Mouse (Mus musculus) heart, embryonic 13.5 days (tissue): ENCODE measurements around the gene Aldh18a1. TPM values are rescaled to one million over a fixed set of nuclear protein-coding genes. Genes with fewer than 3 reads are reported as not detected.
"Not testable (repeated sequence)": the region's sequence is repeated elsewhere in the genome, so short reads cannot be mapped to it uniquely, and the experiment has no call there.

ENCODE experiments used
- ATAC-seq: fragments of 200-750 bp; cut with Nextera tagmentation; 2 replicates; pipeline ENCODE4 v1.8.0; 2017; ENCODE audit warnings: moderate TSS enrichment; ENCODE audit not compliant: insufficient number of reproducible peaks, low FRiP score, low TSS enrichment; ENCODE audit errors: extremely low read depth
- H3K27ac ChIP-seq: fragments of 300-500 bp; sonication (generic); replicated peaks from 2 replicates; pipeline ENCODE4 v1.5.1; 2015; ENCODE audit warnings: moderate library complexity, mild to moderate bottlenecking, inconsistent platforms
- H3K27me3 ChIP-seq: fragments of 300-500 bp; sonication (generic); replicated peaks from 2 replicates; pipeline ENCODE4 v1.6.1; 2015; ENCODE audit warnings: mild to moderate bottlenecking, inconsistent platforms
- H3K36me3 ChIP-seq: fragments of 300-500 bp; sonication (generic); 2 replicates; pipeline ENCODE4 v1.6.1; 2015; ENCODE audit warnings: mild to moderate bottlenecking, inconsistent platforms
- H3K4me1 ChIP-seq: fragments of 300-500 bp; sonication (generic); 2 replicates; pipeline ENCODE4 v1.6.1; 2015; ENCODE audit warnings: inconsistent platforms
- H3K4me2 ChIP-seq: fragments of 300-500 bp; sonication (generic); 2 replicates; pipeline ENCODE4 v1.6.1; 2015; ENCODE audit warnings: inconsistent platforms, mild to moderate bottlenecking, moderate library complexity
- H3K4me3 ChIP-seq: fragments of 300-500 bp; sonication (generic); 2 replicates; pipeline ENCODE4 v1.5.1; 2015; ENCODE audit warnings: moderate library complexity, mild to moderate bottlenecking, inconsistent platforms
- H3K9ac ChIP-seq: fragments of 300-500 bp; sonication (generic); 2 replicates; pipeline ENCODE4 v1.6.1; 2015; ENCODE audit warnings: inconsistent platforms, mild to moderate bottlenecking, moderate library complexity
- H3K9me3 ChIP-seq: fragments of 300-500 bp; sonication (generic); 2 replicates; pipeline ENCODE4 v1.6.1; 2016; ENCODE audit warnings: inconsistent platforms
- WGBS: fragments of 180-500 bp; shearing (Covaris S2); methylation state at CpG from one replicate; pipeline ENCODE4 v1.1.7; 2015; ENCODE audit warnings: mixed read lengths; 5-methylcytosine and 5-hydroxymethylcytosine counted together
- polyA plus RNA-seq: library from polyadenylated mRNA; unstranded; fragments of >200 nt; fragmentation: Nextera tagmentation; extraction: Ambion mirVana; gene quantifications from 2 replicates; pipeline ENCODE4 v1.2.1, GENCODE M21; 2015

Gene Aldh18a1
- polyA plus RNA-seq, 1 experiment from 2014 or later = 40.7 TPM

DNA sequence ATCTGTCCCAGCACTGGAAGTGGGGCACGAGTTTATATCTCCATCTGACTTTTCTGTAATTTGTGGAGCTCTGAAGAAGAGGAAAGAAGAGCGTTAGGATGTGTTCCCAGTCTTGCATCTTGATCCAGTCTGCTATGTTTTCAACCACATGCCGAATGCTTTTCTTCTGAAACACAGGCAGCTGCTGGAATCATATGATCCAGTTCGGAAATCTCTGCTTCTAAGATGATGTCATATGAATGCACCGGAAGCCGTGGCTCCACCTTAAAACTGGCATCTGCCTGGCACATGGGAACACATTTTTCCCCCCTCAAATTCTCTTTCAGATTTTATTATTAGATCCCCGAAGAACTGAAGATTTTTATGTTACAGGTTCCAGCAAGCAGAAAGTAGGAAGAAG lies 26.5 kb upstream of the Aldh18a1 start:
- no peaks in the 10 kb centered on the region for H3K36me3 ChIP-seq
- WGBS = 67% methylated on average over 7 of the region's 7 CpGs
- no peaks in the 10 kb centered on the region for H3K27me3 ChIP-seq
- H3K9me3 ChIP-seq = no peaks in the 10 kb centered on the region
- no peak overlapping the region for H3K9ac ChIP-seq
- peaks cover 9% of the 10 kb centered on the region for H3K4me1 ChIP-seq
- ATAC-seq = no peak
- H3K4me2 ChIP-seq = no peak overlapping the region
- H3K4me3 ChIP-seq = no peak overlapping the region
- H3K27ac ChIP-seq = no peak overlapping the region

DNA sequence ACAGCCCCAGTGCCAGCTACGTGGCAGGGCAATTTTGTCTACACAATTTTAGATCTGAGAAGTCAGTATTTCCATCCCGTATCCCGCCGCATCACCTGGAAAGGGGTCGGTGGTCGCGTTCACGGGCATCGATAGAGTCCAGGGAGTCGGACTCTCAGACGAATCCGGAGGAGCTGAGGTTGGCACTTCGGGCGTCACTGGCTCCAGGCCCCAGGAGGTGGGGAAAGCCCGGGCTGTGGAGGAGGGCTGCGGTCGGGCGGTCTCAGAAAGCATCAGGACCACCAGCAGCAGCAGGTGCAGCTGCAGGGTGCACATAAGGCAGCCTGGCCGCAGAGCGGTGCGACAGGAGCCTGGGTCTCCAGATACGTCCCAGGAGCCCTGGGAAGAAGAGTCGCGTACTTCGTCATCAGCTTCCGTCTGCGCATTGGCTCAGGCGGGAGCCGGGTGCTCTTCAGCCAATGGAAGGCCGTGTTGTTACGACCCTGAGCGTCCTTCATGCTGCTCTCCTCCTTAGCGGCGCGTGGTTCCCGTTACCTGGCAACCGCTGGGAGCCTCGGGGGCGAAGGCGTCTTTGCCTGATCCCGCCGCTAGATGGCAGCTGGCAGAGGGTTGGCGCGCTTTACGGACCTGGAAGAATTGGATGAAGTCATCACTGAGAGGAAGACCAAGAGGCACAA lies 23.7 kb upstream of the Aldh18a1 start, which contains the start of the genes Tctn3 and Entpd1:
Tctn3 (minus strand) TSS at position 404 of the 677 bp plus-strand sequence.
Entpd1 (plus strand) TSS at position 537 of the 677 bp plus-strand sequence.
- peak; percentile 99 for ATAC-seq
- H3K27me3 ChIP-seq = no peaks in the 10 kb centered on the region
- peak within 1 kb of the TSS; percentile 82 for H3K4me3 ChIP-seq
- peak within 1 kb of the TSS; percentile 86 for H3K9ac ChIP-seq
- H3K27ac ChIP-seq = no peak within 1 kb of the TSS
- H3K4me1 ChIP-seq = peaks cover 9% of the 10 kb centered on the region
- peak within 1 kb of the TSS; percentile 91 for H3K4me2 ChIP-seq
- 1% methylated on average over 45 of the region's 45 CpGs for WGBS
- peaks cover 27% of the 10 kb centered on the region for H3K36me3 ChIP-seq
- no peaks in the 10 kb centered on the region for H3K9me3 ChIP-seq

DNA sequence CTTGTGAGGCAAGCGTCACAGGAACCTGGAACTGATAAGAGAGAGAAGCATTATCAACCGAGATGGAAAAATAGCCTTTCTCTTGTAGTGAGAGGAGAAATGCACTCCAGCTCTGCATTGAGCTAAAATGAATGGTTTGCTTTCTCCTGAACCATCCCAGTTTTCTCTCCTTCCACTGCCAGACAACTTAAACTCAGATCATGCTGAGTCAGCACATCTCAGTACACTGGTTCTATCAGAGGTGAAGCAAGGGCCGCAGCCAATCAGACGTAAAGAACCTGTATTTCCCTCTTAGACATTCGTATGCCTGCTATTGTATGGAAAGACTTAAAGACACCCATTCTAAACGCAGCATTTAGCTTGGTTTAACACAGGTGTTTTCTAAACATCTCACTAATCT lies 19.4 kb upstream of the Aldh18a1 start:
- Histone ChIP-seq H3K27ac (no peak overlapping the region), H3K4me1 (peaks cover 9% of the 10 kb centered on the region), H3K27me3 (no peaks in the 10 kb centered on the region), H3K4me3 (no peak overlapping the region), H3K36me3 (peaks cover 63% of the 10 kb centered on the region), H3K4me2 (no peak overlapping the region), H3K9me3 (no peaks in the 10 kb centered on the region), H3K9ac (no peak overlapping the region)
- no peak for ATAC-seq
- WGBS = 67% methylated on average over 6 of the region's 6 CpGs

DNA sequence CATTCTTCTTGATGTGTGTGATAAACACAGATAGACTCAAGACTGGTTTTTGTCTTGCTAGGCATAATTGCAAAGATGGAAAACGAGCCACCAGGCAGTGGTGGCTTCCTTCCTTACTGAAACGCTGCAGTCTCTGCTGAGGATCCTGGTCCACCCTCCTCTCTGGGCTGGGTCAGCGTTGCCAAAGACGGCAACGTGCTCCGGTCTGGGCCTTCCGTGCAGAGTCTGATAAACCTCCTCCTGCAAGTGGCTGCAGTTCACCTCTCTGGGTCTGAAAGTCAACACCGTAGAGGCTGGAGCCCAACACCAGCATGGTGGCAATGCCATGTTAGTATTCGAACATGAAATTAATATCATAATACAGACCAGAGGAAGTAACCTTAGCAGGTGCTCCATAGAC lies 16.9 kb upstream of the Aldh18a1 start:
- Histone ChIP-seq H3K4me1 (no peaks in the 10 kb centered on the region), H3K27me3 (no peaks in the 10 kb centered on the region), H3K9me3 (no peaks in the 10 kb centered on the region), H3K27ac (no peak overlapping the region), H3K9ac (no peak overlapping the region), H3K36me3 (peaks cover 76% of the 10 kb centered on the region), H3K4me3 (no peak overlapping the region), H3K4me2 (no peak overlapping the region)
- 87% methylated on average over 9 of the region's 9 CpGs for whole genome bisulfite sequencing
- no peak for ATAC-seq

DNA sequence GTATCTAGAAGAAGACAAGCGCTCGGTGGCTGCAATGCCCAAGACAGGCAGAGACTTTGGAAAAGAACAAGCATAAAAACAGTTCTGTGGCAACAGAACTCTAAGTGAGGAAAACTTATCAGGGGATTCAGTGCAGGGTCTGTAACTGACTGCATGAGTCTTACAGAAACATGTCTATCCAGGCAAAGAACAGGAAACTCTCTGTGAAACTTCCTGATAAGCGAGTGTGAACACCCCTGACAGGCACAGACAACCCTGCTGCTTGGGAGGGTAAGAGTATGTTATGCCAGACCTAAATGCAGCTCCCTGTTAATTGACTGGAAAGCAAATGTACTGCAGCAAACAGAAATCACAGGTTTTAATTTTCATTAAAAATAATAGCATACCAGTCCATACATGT lies 13.6 kb upstream of the Aldh18a1 start:
- Histone ChIP-seq H3K27me3 (no peaks in the 10 kb centered on the region), H3K27ac (no peak overlapping the region), H3K9me3 (no peaks in the 10 kb centered on the region), H3K36me3 (peaks cover 57% of the 10 kb centered on the region), H3K4me3 (no peak overlapping the region), H3K4me1 (no peaks in the 10 kb centered on the region), H3K9ac (no peak overlapping the region), H3K4me2 (no peak overlapping the region)
- WGBS = 63% methylated on average over 3 of the region's 3 CpGs
- no peak for ATAC-seq

DNA sequence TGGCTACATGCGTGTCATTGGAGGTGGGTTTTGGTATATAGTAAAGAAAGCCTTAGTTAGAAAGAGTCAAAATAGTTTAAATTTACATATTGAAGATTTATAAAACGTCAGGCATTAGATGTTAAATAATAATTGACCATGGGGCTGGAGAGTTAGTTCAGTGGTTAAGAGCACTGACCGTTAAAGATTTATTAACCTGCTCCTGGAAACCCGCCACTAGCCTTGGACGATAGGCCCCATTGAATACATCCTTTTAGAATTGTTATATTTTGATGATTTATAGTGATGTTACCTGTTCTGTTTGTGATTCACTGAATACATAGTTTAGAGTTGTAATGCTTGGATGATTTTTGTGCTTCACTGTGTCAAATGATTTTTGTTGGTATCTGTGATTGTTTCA lies 12.6 kb upstream of the Aldh18a1 start:
- H3K9me3 ChIP-seq, H3K9ac ChIP-seq, H3K4me1 ChIP-seq, H3K4me2 ChIP-seq, H3K4me3 ChIP-seq, H3K27me3 ChIP-seq, ATAC-seq, H3K27ac ChIP-seq: not testable (repeated sequence)
- H3K36me3 ChIP-seq = peaks cover 50% of the 10 kb centered on the region
- WGBS = 79% methylated on average over 5 of the region's 5 CpGs

DNA sequence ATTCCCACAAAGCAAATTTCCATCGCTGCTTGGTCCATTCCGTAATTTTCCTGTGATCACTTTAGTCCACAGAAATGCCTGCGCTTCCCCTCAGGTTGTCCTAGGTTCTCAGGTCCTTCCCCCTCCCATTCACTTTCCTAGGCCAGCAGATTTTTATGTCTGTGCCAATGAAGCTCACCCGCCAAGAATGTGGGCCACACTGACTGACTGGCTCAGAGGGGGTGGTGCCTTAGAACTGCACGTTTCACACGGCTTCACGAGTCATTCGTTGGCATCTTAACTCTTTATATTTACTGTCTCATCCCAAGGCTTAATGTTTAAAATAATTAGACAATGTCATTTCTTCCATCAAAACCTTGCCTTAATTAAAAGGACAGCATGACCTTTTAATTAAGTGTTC lies 7.6 kb upstream of the Aldh18a1 start:
- H3K9ac ChIP-seq = no peak overlapping the region
- 82% methylated on average over 8 of the region's 8 CpGs for WGBS
- H3K27me3 ChIP-seq = no peaks in the 10 kb centered on the region
- no peak overlapping the region for H3K4me2 ChIP-seq
- no peak overlapping the region for H3K4me3 ChIP-seq
- no peaks in the 10 kb centered on the region for H3K4me1 ChIP-seq
- peak overlapping the region; percentile 20; the same call in 1 of the 2 replicates for H3K27ac ChIP-seq
- H3K9me3 ChIP-seq = no peaks in the 10 kb centered on the region
- H3K36me3 ChIP-seq = peaks cover 33% of the 10 kb centered on the region
- ATAC-seq = no peak

DNA sequence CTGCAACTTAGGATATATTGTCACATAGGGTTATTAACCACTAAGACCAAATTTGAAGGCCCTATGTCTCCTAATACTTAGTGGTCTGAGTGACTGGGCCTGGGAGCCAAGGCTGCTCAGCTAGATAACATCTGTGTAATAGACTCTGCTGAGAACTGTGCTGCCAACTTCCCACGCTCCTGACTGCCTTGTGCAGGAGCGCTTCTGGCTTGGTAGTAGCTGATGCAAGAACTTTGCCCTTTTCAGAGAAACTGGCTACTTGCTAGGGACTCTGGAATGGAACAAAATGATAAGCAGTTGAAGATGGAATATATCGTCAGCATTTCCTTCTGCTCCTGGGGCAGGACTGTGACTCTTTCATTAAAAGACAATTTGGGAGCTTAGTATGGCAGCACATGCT lies 7.0 kb upstream of the Aldh18a1 start:
- Histone ChIP-seq H3K27ac (no peak overlapping the region), H3K36me3 (peaks cover 33% of the 10 kb centered on the region), H3K9ac (no peak overlapping the region), H3K27me3 (no peaks in the 10 kb centered on the region), H3K9me3 (no peaks in the 10 kb centered on the region), H3K4me3 (no peak overlapping the region), H3K4me1 (no peaks in the 10 kb centered on the region), H3K4me2 (no peak overlapping the region)
- WGBS = 69% methylated on average over 3 of the region's 3 CpGs
- no peak for ATAC-seq

DNA sequence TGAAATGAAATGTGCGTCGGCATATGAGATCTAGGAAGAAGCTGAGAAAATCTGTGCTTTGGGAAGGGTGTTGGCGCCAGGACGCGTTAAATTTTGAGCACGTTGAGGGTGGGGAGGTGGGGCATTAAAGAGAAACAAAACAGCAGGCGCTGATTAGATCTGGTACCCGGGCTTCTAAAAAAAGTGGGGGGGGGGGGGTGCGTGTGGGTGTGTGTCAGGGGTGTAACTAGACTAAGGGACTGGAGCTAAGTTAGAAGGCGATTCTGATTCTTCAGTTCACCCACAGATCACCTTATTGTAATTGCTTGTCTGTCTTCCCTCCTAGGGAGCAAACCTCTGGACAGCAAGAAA lies 1.2 kb upstream of the Aldh18a1 start:
- Histone ChIP-seq H3K27me3 (no peaks in the 10 kb centered on the region), H3K4me1 (peaks cover 19% of the 10 kb centered on the region), H3K9ac (peak overlapping the region; percentile 91), H3K4me3 (peak overlapping the region; percentile 94), H3K4me2 (peak overlapping the region; percentile 95), H3K27ac (peak overlapping the region; percentile 75), H3K36me3 (peaks cover 29% of the 10 kb centered on the region), H3K9me3 (no peaks in the 10 kb centered on the region)
- WGBS = 0% methylated on average over 10 of the region's 10 CpGs
- ATAC-seq = no peak

DNA sequence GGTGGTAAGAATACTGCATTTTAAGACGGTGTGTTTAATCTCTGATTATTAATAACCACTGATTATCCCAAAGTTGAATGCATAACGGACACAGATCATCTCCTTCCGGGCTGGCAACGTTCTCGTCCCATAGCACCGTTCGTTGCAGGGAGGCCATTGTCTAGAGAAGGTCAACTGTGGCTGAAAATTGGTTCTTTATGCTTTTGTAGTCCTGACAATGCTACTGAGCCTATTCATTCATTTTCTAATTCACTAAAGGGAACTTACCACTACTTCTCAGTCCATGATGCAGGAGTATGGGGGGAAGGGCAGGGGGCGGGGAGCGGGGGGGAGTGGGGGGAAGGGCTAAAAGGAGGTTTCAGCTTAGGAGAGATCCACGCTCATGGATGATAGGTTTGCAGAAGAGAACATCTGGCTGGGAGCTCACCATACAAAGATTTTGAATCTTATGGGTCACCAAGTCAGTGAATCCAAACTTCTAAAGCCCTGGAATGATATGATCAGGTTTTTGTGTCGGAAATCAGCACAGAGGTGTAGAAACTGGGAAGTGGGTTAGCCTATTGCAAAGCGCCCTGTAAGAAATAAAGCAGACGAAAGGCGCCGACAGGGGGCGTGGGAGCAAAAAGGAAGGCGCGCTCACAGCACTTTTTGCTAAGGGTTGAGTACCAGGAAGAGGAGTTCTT lies 725 bp upstream of the Aldh18a1 start:
- Histone ChIP-seq H3K4me1 (peaks cover 19% of the 10 kb centered on the region), H3K27ac (peak overlapping the region; percentile 75), H3K4me3 (peak overlapping the region; percentile 94), H3K9ac (peak overlapping the region; percentile 91), H3K4me2 (peak overlapping the region; percentile 95), H3K27me3 (no peaks in the 10 kb centered on the region), H3K36me3 (peaks cover 28% of the 10 kb centered on the region), H3K9me3 (no peaks in the 10 kb centered on the region)
- no peak; the same call in 1 of the 2 replicates for ATAC-seq
- under 1% methylated on average over 18 of the region's 18 CpGs for WGBS

DNA sequence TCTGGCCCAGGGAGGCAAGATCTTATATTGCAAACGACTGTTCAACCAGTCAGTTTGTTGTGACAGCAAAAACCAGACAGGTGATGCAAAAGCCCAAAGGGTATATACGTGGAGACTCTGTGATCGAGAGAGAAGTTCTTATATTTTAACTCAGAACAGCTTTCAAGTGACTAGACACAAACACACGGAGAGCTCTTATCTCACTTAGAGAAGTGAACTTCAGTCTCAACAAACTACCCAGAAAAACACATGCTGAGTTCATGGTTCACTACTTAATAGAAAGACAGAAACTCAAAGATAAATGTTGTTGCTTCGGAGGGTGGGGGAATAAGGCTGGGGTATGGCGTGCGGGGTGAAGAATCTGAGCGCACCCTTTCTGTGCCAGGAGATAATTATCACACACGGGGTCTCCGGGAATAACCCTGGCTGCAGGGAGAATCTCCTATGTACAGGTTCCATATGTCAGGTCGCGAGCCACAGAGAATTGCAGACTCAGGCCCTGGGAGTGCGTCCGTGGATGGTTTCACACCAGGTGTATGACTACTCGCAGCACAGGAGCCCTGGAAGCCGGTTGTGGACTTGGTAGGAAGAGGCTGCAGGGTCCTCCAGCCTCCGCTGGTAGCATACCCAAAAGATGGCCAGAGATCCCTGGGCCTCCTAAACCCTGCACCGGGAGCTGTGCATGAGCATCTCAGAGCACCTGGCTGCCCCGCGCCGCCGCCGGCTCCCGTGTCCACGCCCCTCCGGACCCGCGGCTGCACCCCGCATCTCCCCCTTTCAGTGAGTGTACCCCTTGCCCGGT lies 571 bp downstream of the Aldh18a1 start:
- ATAC-seq = peak; percentile 47
- WGBS = 5% methylated on average over 30 of the region's 30 CpGs
- peak overlapping the region; percentile 91 for H3K9ac ChIP-seq

More for the DNA sequence above, 571 bp downstream of the Aldh18a1 start:
- Histone ChIP-seq H3K4me2 (peak overlapping the region; percentile 95), H3K27me3 (no peaks in the 10 kb centered on the region), H3K27ac (peak overlapping the region; percentile 56), H3K4me3 (peak overlapping the region; percentile 94), H3K36me3 (peaks cover 36% of the 10 kb centered on the region), H3K4me1 (peaks cover 19% of the 10 kb centered on the region), H3K9me3 (no peaks in the 10 kb centered on the region)
